In the genomic region with DNA sequence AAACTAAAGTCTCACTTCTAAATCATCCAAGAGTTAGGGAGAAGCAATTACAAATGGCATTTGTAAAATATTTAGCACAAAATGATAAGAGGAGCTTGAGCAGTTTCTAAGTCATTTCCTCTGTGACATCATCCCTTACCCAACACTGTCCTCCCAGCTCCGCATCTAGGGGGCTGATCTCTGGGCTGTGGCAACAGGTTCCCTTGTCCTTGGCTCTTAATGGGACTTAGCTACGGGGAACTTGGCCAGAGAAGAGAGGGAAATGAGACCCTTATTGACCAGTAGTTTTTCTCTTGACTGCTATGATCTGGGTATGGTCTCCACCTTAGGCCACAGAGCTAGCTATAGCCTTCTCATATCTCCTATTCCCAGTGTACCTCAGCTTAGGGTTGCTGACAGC, we compare ENCODE assay signal across 22 mouse cellular contexts. TPM values are rescaled to one million over a fixed set of nuclear protein-coding genes. Genes with fewer than 3 reads are reported as not detected.
DNase-seq lines count a peak whose midpoint lies in the region; TF ChIP-seq lines count a peak whose summit lies in the region.
"Had no signal": no experiment of that assay in that cellular context is flagged by ENCODE, and none has a peak within 500 bp of the region (broad histone marks: within the 10 kb centered on the region; RNA-seq: fewer than 3 reads in every experiment).

No protein-coding gene starts in this region.

- H3K36me3 ChIP-seq in megakaryocyte, embryonic 14.5 days (replicated peaks; ENCODE audit: low read length): peaks cover 49% of the 10 kb centered on the region
- H3K36me3 ChIP-seq: embryonic facial prominence, embryonic 13.5 days; heart, embryonic 12.5 days had no signal

- no peak for TF ChIP-seq POLR2A in embryonic fibroblast, embryonic 13.5 days (IDR thresholded peaks at IDR 0.05; ENCODE audit: low read depth, low read length)

- H3K4me3 ChIP-seq in embryonic fibroblast, embryonic 13.5 days (ENCODE audit: insufficient read depth, low read length): no peak overlapping the region
- H3K4me3 ChIP-seq in megakaryocyte, embryonic 14.5 days (replicated peaks): peak overlapping the region; percentile 69
- H3K4me3 ChIP-seq: embryonic facial prominence, embryonic 13.5 days; gastrocnemius, adult 2 months; heart, adult 2 months; heart, embryonic 12.5 days; hindbrain, embryonic 10.5 days had no signal

- H3K27ac ChIP-seq in embryonic fibroblast, embryonic 13.5 days (ENCODE audit: insufficient read depth, low read length): peak overlapping the region; percentile 35; the same call in 1 of the 2 replicates
- H3K27ac ChIP-seq: embryonic facial prominence, embryonic 13.5 days; gastrocnemius, adult 2 months; heart, adult 2 months; hindbrain, embryonic 10.5 days; hindbrain, embryonic 14.5 days had no signal

- no peak for TF ChIP-seq CTCF in embryonic fibroblast, embryonic 13.5 days (IDR thresholded peaks at IDR 0.05; ENCODE audit: borderline replicate concordance, insufficient read depth, low read length)

- peaks cover 5% of the 10 kb centered on the region for H3K4me1 ChIP-seq in embryonic fibroblast, embryonic 13.5 days (ENCODE audit: control insufficient read depth, insufficient read depth, low read length)
- H3K4me1 ChIP-seq in megakaryocyte, embryonic 14.5 days: peaks cover 92% of the 10 kb centered on the region

- peak; percentile 0 for DNase-seq in cerebellum, adult 9-11 months
- no peak for DNase-seq in cerebellum, postnatal 25 days
- peak; percentile 89 for DNase-seq in 416B (ENCODE audit: low read depth)
- no peak for DNase-seq in lung, adult 18-20 months
- DNase-seq in gastrocnemius, postnatal 25 days: no peak
- DNase-seq: adrenal gland, adult 2 months; adrenal gland, postnatal 25 days; cerebellum, adult 2 months; cerebellum, postnatal 14 days; gastrocnemius, adult 2 months; gastrocnemius, postnatal 36 days; heart, adult 2 months had no signal

- no peaks in the 10 kb centered on the region for H3K27me3 ChIP-seq in megakaryocyte, embryonic 14.5 days (replicated peaks)
- H3K27me3 ChIP-seq: heart, embryonic 12.5 days had no signal

- H3K9me3 ChIP-seq in megakaryocyte, embryonic 14.5 days: no peaks in the 10 kb centered on the region
- H3K9me3 ChIP-seq: embryonic facial prominence, embryonic 13.5 days; heart, embryonic 12.5 days; hindbrain, embryonic 10.5 days had no signal

RNA-seq across cellular contexts. Expression of a gene that starts 2.6 kb away (rescaled TPM):
- polyA plus RNA-seq in embryonic fibroblast, embryonic 13.5 days (2011; ENCODE audit: insufficient read length, low read depth, missing spikeins): 5.8 and 7.2 TPM in 2 replicates
- 19.3 and 30.2 TPM in 2 replicates for polyA plus RNA-seq in megakaryocyte, embryonic 14.5 days (2012; ENCODE audit: insufficient read depth, low replicate concordance)
- 1 to 10 TPM; 2.7 to 3.4 TPM for total RNA-seq in gastrocnemius, postnatal 25 days (2021)

RNA-seq across cellular contexts. Expression of a gene that starts 13.7 kb away (rescaled TPM):
- 23.5 and 30.9 TPM in 2 replicates for polyA plus RNA-seq in embryonic fibroblast, embryonic 13.5 days (2011; ENCODE audit: insufficient read length, low read depth, missing spikeins)
- polyA plus RNA-seq in megakaryocyte, embryonic 14.5 days (2012; ENCODE audit: insufficient read depth, low replicate concordance): 293 and 361 TPM in 2 replicates
- 10 to 100 TPM; 21.8 to 22.2 TPM for total RNA-seq in gastrocnemius, postnatal 25 days (2021)

RNA-seq across cellular contexts. Expression of a gene that starts 40.7 kb away (rescaled TPM):
- polyA plus RNA-seq in embryonic fibroblast, embryonic 13.5 days (2011; ENCODE audit: insufficient read length, low read depth, missing spikeins): 29.2 and 31.5 TPM in 2 replicates
- 16.7 TPM in 1 of 2 replicates, not detected in the other for polyA plus RNA-seq in megakaryocyte, embryonic 14.5 days (2012; ENCODE audit: insufficient read depth, low replicate concordance)
- 10 to 100 TPM; 48.9 to 49.3 TPM for total RNA-seq in gastrocnemius, postnatal 25 days (2021)

RNA-seq across cellular contexts. Expression of a gene that starts 44.5 kb away (rescaled TPM):
- polyA plus RNA-seq in embryonic fibroblast, embryonic 13.5 days (2011; ENCODE audit: insufficient read length, low read depth, missing spikeins): not detected in 2 replicates
- polyA plus RNA-seq in megakaryocyte, embryonic 14.5 days (2012; ENCODE audit: insufficient read depth, low replicate concordance): 0.44 TPM in 1 of 2 replicates, not detected in the other
- total RNA-seq in gastrocnemius, postnatal 25 days (2021): 1 to 10 TPM; 1.2 to 1.3 TPM
- polyA plus RNA-seq: C2C12; forebrain, embryonic 14.5 days; heart, embryonic 16.5 days had no signal

RNA-seq across cellular contexts. Expression of a gene that starts 58.9 kb away (rescaled TPM):
- polyA plus RNA-seq in embryonic fibroblast, embryonic 13.5 days (2011; ENCODE audit: insufficient read length, low read depth, missing spikeins): not detected in 2 replicates
- polyA plus RNA-seq in megakaryocyte, embryonic 14.5 days (2012; ENCODE audit: insufficient read depth, low replicate concordance): 0.29 TPM in 1 of 2 replicates, not detected in the other
- total RNA-seq in gastrocnemius, postnatal 25 days (2021): not detected
- total RNA-seq: adrenal gland, adult 2 months; adrenal gland, postnatal 25 days; gastrocnemius, adult 2 months; gastrocnemius, postnatal 36 days; heart, adult 2 months; heart, postnatal 25 days had no signal
- polyA plus RNA-seq: C2C12; embryonic facial prominence, embryonic 13.5 days; forebrain, embryonic 14.5 days; heart, adult 2 months; heart, embryonic 12.5 days; heart, embryonic 16.5 days; hindbrain, embryonic 10.5 days had no signal

Comparison
In these comparisons a context has a peak if more than half of its experiments do, and no peak if none do; other contexts are left out.
1. DNase-seq: peak in cerebellum, adult 9-11 months (single experiment) and 416B (single experiment); none in cerebellum, postnatal 25 days (0 of 2), lung, adult 18-20 months (0 of 2) and gastrocnemius, postnatal 25 days (single experiment).